In genomic region chr12:21451752-21452151, GRCm38 (mm10) we compare ENCODE assay signal across 24 mouse cellular contexts. TPM values are rescaled to one million over a fixed set of nuclear protein-coding genes. Genes with fewer than 3 reads are reported as not detected.
DNase-seq lines count a peak whose midpoint lies in the region; ATAC-seq lines count a peak whose summit lies in the region.
"Had no signal": no experiment of that assay in that cellular context is flagged by ENCODE, and none has a peak within 500 bp of the region (broad histone marks: within the 10 kb centered on the region; RNA-seq: fewer than 3 reads in every experiment).

No protein-coding gene starts in this region.

- H3K4me1 ChIP-seq in kidney, embryonic 15.5 days: no peaks in the 10 kb centered on the region
- H3K4me1 ChIP-seq: embryonic facial prominence, embryonic 15.5 days; hindbrain, embryonic 15.5 days; limb, embryonic 12.5 days; lung, embryonic 15.5 days; megakaryocyte, embryonic 14.5 days; midbrain, embryonic 13.5 days; neural tube, embryonic 12.5 days had no signal

- no peaks in the 10 kb centered on the region for H3K27me3 ChIP-seq in kidney, embryonic 15.5 days
- H3K27me3 ChIP-seq: embryonic facial prominence, embryonic 15.5 days; hindbrain, embryonic 15.5 days; limb, embryonic 12.5 days; lung, embryonic 15.5 days; midbrain, embryonic 13.5 days; neural tube, embryonic 12.5 days had no signal

- no peak overlapping the region for H3K4me2 ChIP-seq in kidney, embryonic 15.5 days
- H3K4me2 ChIP-seq: embryonic facial prominence, embryonic 15.5 days; hindbrain, embryonic 15.5 days; limb, embryonic 12.5 days; lung, embryonic 15.5 days; midbrain, embryonic 13.5 days; neural tube, embryonic 12.5 days had no signal

- 18% methylated on average over 1 of the region's 1 CpGs for WGBS in kidney, embryonic 15.5 days

- no peak overlapping the region for H3K4me3 ChIP-seq in kidney, embryonic 15.5 days (replicated peaks)
- H3K4me3 ChIP-seq: embryonic facial prominence, embryonic 15.5 days; gastrocnemius, adult 2 months; hindbrain, embryonic 15.5 days; layer of hippocampus, adult 2 months; limb, embryonic 12.5 days; lung, embryonic 15.5 days; megakaryocyte, embryonic 14.5 days; midbrain, embryonic 13.5 days; neural tube, embryonic 12.5 days had no signal

- H3K9ac ChIP-seq in kidney, embryonic 15.5 days: no peak overlapping the region
- H3K9ac ChIP-seq: embryonic facial prominence, embryonic 15.5 days; hindbrain, embryonic 15.5 days; limb, embryonic 12.5 days; liver, embryonic 14.5 days; lung, embryonic 15.5 days; midbrain, embryonic 13.5 days; neural tube, embryonic 12.5 days had no signal

- DNase-seq in adrenal gland, adult (ENCODE audit: inconsistent age in 2 of 2, low spot score in 1 of 2): peak; percentile 43 to 74
- DNase-seq in adrenal gland, adult 18-20 months (ENCODE audit: low spot score in 2 of 2): no peak
- no peak for DNase-seq in kidney, adult 11 months
- peak; percentile 47 for DNase-seq in R1 (ENCODE audit: low read depth, low spot score)
- peak; percentile 8 for DNase-seq in adrenal gland, postnatal 25 days
- DNase-seq in left cerebral cortex, postnatal 4 days: no peak
- DNase-seq: cerebellum, adult 8-10 months; gastrocnemius, adult 2 months; heart, postnatal 4 days; kidney, postnatal 14 days; lung, postnatal 36 days; right cerebral cortex, postnatal 25 days had no signal

- intact Hi-C loops in left cerebral cortex, postnatal 4 days (cut with DNase I): no loop called here

- no peaks in the 10 kb centered on the region for H3K9me3 ChIP-seq in kidney, embryonic 15.5 days (replicated peaks)
- H3K9me3 ChIP-seq: embryonic facial prominence, embryonic 15.5 days; hindbrain, embryonic 15.5 days; limb, embryonic 12.5 days; lung, embryonic 15.5 days; midbrain, embryonic 13.5 days; neural tube, embryonic 12.5 days had no signal

- H3K36me3 ChIP-seq in kidney, embryonic 15.5 days: no peaks in the 10 kb centered on the region
- H3K36me3 ChIP-seq: embryonic facial prominence, embryonic 15.5 days; hindbrain, embryonic 15.5 days; limb, embryonic 12.5 days; lung, embryonic 15.5 days; midbrain, embryonic 13.5 days; neural tube, embryonic 12.5 days had no signal

- ATAC-seq in kidney, embryonic 15.5 days (replicated peaks; ENCODE audit: low FRiP score): peak; percentile 58; the same call in 1 of the 2 replicates
- ATAC-seq: forebrain, embryonic 14.5 days; intestine, embryonic 16.5 days; midbrain, embryonic 13.5 days had no signal

- no peak overlapping the region for H3K27ac ChIP-seq in kidney, embryonic 15.5 days
- H3K27ac ChIP-seq: embryonic facial prominence, embryonic 15.5 days; gastrocnemius, adult 2 months; hindbrain, embryonic 15.5 days; layer of hippocampus, adult 2 months; limb, embryonic 12.5 days; liver, embryonic 14.5 days; lung, embryonic 15.5 days; midbrain, embryonic 13.5 days; neural tube, embryonic 12.5 days had no signal

RNA-seq across cellular contexts. Expression of gene Ywhaq, which starts 34.3 kb away (rescaled TPM):
- total RNA-seq in adrenal gland, adult 18-20 months (2021): 100 to 1,000 TPM; 267 to 313 TPM
- polyA plus RNA-seq in kidney, embryonic 15.5 days (2015; fragmentation: Nextera tagmentation; extraction: Ambion mirVana): 741 and 774 TPM in 2 replicates
- total RNA-seq in adrenal gland, postnatal 25 days (2021): 261 and 294 TPM in 2 replicates
- total RNA-seq in left cerebral cortex, postnatal 4 days (2021): 100 to 1,000 TPM; 657 to 673 TPM

Comparison
In these comparisons a context has a peak if more than half of its experiments do, and no peak if none do; other contexts are left out.
1. DNase-seq: peak in adrenal gland, adult (2 of 2), R1 (single experiment) and adrenal gland, postnatal 25 days (single experiment); none in adrenal gland, adult 18-20 months (0 of 2), kidney, adult 11 months (single experiment) and left cerebral cortex, postnatal 4 days (single experiment).